Mouse (Mus musculus): ENCODE measurements at regions not wholly inside any gene's neighbourhood (a gene's known extent, or its start where the extent isn't known, plus 50 kb on each side); places are given as distances from the start of the nearest gene placed in this dataset.
A peak's percentile ranks its signal among the peaks of the same experiment; 100 is the strongest.

DNA sequence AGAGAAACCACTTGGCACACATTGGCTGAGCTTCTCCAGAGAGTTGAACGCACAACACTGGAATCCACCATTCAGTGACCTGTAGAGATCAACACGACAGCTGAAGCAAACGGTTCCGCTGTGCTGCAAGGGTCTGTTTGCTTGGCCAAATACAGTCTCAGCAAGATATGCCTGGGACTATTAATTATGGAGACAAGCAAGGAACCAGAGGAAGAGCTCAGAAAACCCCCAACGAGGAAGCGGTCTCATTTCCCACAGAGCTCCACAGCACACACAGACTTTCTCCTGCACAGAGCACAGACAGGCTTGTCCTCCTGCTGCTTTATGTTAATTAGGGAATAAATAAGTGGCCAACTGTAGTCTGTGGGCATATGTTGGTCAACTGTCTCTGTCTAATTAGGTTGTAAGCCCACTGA, 223.4 kb upstream of the Tacr3 start:
- no peak for DNase-seq (ENCODE audit: low spot score)

DNA sequence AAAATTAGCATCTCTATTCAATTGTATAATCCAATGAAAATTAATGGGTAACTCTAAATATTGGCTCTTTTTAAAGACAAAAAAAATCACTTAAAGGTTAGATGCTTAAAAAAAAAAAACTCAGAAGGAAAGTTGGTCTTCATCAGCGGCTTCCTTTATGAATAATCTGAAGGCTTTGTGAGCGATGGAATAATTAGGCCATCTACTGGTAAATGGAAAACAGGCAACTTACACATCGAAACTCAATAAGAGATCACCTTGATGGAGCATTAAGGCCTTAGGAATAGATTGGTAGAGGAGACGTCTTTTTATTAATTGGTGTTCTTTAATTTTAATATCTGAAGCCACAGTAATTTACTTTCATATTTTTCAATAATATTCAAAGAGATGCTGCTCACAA, 218.6 kb upstream of the Tacr3 start:
- DNase-seq (ENCODE audit: low spot score): no peak

- no peak for DNase-seq (ENCODE audit: low spot score)
These were observed 217.1 kb upstream of the Tacr3 start for GRCm38 (mm10) chr3:134611516-134612297.

DNA sequence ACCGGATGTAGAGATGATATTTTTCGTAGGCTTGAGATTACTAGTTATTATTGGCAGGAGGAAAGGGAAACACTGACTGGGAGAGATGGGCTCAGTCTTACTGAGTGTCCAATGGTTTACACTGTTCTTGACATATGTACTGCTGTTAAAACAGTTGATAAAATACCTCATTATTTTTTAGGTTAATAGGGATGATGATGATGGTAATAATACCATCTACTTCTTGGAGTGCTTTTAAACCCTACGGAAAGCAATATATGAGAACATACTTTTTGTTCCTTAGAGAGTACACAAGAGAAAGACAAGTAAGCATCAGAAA, 216.6 kb upstream of the Tacr3 start:
- DNase-seq (ENCODE audit: low spot score): no peak

GRCm38 (mm10) chr3:134629166-134630134, 199.4 kb upstream of the Tacr3 start:
- peak; percentile 20 for DNase-seq (ENCODE audit: low spot score)

DNA sequence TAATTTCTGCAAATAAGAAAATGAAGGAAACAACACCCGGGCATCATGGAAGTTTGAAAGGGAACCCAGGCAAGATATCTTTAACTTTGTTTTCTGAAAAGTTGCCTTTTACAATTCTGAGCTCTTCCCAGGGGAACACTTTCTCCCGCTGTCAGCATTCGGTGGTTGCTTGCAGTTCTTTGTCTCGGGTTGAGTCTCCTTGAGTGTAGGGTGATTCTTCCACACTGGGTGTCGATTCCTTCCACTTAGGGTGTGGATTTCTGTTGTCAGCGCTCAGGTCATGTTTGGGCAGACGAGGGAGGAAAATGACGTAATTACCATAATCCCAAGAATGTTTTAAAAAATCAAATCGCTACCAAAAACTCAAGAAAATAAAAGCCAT, 198.7 kb upstream of the Tacr3 start:
- DNase-seq (ENCODE audit: low spot score): no peak

DNA sequence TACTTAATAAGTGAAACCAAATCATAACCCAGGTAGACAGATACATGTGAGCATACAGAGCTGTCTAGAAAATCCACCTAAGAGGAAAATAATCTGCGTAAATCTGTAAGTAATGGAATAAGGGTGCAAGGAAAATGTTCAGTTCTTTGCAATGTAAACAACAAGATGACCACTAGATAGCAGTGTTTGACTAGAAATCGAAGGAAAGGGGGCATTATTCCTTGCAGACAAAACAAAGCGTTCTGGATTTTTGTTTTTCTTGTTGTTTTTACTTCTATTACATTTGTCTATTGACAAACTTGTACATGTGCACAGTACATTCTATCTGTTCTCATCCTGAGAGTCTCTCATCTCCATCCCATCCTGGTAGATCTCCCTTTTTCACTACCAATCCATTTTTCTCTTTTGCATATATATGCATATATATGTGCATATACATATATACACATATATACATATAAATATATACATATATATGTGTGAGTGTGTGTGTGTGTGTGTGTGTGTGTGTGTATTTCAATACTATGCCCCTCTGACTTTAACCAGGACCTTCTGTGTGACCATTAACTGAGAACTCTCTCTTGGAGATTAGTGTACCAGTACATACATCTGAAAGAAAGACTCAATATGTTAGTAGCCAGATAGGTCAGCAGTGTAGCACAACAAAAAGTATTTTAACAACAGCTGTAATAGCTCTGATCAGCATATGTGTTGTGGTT, 179.9 kb upstream of the Tacr3 start:
- DNase-seq (ENCODE audit: low spot score): no peak

- no peak for DNase-seq (ENCODE audit: low spot score)
These were observed 174.8 kb upstream of the Tacr3 start for GRCm38 (mm10) chr3:134654051-134654450.

- no peak for DNase-seq (ENCODE audit: low spot score)
These were observed 133.9 kb upstream of the Tacr3 start for GRCm38 (mm10) chr3:134694893-134695292.

GRCm38 (mm10) chr3:134718620-134719019, 110.2 kb upstream of the Tacr3 start:
- no peak for DNase-seq (ENCODE audit: low spot score)

DNA sequence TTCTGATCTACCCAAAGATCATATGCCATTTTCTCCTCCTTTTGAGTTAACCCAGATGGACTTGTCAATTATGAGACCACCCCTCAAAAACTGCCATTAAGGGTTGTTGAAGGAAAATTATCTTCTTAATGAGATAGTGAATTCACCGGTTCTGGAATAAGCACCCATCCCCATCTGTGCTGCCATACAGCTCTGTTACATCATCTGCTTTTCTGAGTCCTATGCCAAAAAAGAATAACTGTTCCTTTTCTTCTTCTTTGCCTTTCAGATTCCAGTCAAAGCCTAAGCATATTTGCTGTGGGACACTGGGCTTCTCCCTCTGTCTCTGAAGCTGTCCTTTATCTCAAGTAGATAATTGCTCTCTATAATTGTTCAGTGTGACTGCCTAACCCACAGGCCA, 93.1 kb upstream of the Tacr3 start:
- DNase-seq (ENCODE audit: low spot score): no peak

DNA sequence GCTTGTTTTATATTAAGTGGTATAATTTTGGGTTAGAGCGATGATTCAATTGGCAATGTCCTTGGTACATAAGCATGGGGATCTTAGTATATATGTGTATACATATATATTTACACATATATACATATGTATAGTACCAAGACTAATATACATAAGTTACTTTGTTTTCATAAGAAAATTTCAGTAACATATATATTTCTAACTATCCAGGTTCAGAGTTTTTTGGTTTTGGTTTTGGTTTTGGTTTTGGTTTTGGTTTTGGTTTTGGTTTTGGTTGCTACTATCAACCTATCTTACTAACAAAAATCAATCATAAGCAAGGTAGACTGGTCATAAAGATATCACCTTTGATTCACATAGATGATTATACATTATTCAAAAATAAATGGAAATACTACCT, 67.7 kb upstream of the Tacr3 start:
- no peak for DNase-seq (ENCODE audit: low spot score)

GRCm38 (mm10) chr3:134763264-134763936, 65.4 kb upstream of the Tacr3 start:
- DNase-seq (ENCODE audit: low spot score): no peak

Measured in ovary, postnatal 36 days (tissue).